21 mouse cellular contexts compared by ENCODE assay signal in genomic region chr7:98172661-98173060, GRCm38 (mm10). TPM values are rescaled to one million over a fixed set of nuclear protein-coding genes. Genes with fewer than 3 reads are reported as not detected.
A peak's percentile ranks its signal among the peaks of the same experiment; 100 is the strongest.
DNase-seq lines count a peak whose midpoint lies in the region; ATAC-seq and TF ChIP-seq lines count a peak whose summit lies in the region.
"Had no signal": no experiment of that assay in that cellular context is flagged by ENCODE, and none has a peak within 500 bp of the region (broad histone marks: within the 10 kb centered on the region; RNA-seq: fewer than 3 reads in every experiment).

No protein-coding gene starts in this region.

- no peaks in the 10 kb centered on the region for H3K9me3 ChIP-seq in heart, embryonic 10.5 days
- H3K9me3 ChIP-seq in heart, embryonic 11.5 days (replicated peaks; ENCODE audit: control insufficient read depth, low read length) = no peaks in the 10 kb centered on the region
- H3K9me3 ChIP-seq in megakaryocyte, embryonic 14.5 days = no peaks in the 10 kb centered on the region
- no peaks in the 10 kb centered on the region for H3K9me3 ChIP-seq in liver, embryonic 13.5 days (replicated peaks)
- H3K9me3 ChIP-seq in stomach, postnatal 0 days (ENCODE audit: control insufficient read depth, low read length) = no peaks in the 10 kb centered on the region
- H3K9me3 ChIP-seq: embryonic facial prominence, embryonic 13.5 days had no signal

- DNase-seq in heart, embryonic 10.5 days (ENCODE audit: low spot score) = no peak
- DNase-seq in liver, embryonic 13.5 days = no peak
- DNase-seq in stomach, postnatal 0 days (ENCODE audit: low spot score) = no peak
- DNase-seq in right cerebral cortex, postnatal 36 days (ENCODE audit: low spot score in 2 of 2) = no peak
- DNase-seq: adrenal gland, postnatal 25 days; B cell, adult 2 months; cerebellum, adult 2 months; heart, postnatal 4 days; kidney, adult 8-10 months; left cerebral cortex, postnatal 4 days; lung, embryonic 14.5 days; right cerebral cortex, adult 18-20 months had no signal

- whole genome bisulfite sequencing in heart, embryonic 10.5 days = 75% methylated on average over 8 of the region's 8 CpGs
- WGBS in heart, embryonic 11.5 days (ENCODE audit: insufficient replicate concordance) = 86% methylated on average over 8 of the region's 8 CpGs
- WGBS in liver, embryonic 13.5 days (ENCODE audit: insufficient replicate concordance) = 79% methylated on average over 8 of the region's 8 CpGs
- 63% methylated on average over 8 of the region's 8 CpGs for WGBS in stomach, postnatal 0 days

- no peak for TF ChIP-seq EP300 in stomach, postnatal 0 days (optimal IDR thresholded peaks at IDR 0.05)

- TF ChIP-seq CTCF in stomach, postnatal 0 days (IDR thresholded peaks at IDR 0.05; ENCODE audit: low read depth) = no peak

- H3K4me1 ChIP-seq in heart, embryonic 10.5 days = peaks cover 62% of the 10 kb centered on the region
- H3K4me1 ChIP-seq in heart, embryonic 11.5 days (ENCODE audit: control insufficient read depth, insufficient read depth, low read length) = peaks cover 23% of the 10 kb centered on the region
- peaks cover 97% of the 10 kb centered on the region for H3K4me1 ChIP-seq in megakaryocyte, embryonic 14.5 days
- H3K4me1 ChIP-seq in liver, embryonic 13.5 days (replicated peaks) = peaks cover 95% of the 10 kb centered on the region
- H3K4me1 ChIP-seq in stomach, postnatal 0 days (replicated peaks; ENCODE audit: control insufficient read depth, insufficient read depth) = peaks cover 6% of the 10 kb centered on the region; the same call in 1 of the 2 replicates

- H3K27ac ChIP-seq in heart, embryonic 10.5 days = peak overlapping the region; percentile 71
- no peak overlapping the region for H3K27ac ChIP-seq in heart, embryonic 11.5 days (ENCODE audit: low read depth, low read length)
- peak overlapping the region; percentile 99 for H3K27ac ChIP-seq in liver, embryonic 13.5 days
- H3K27ac ChIP-seq in stomach, postnatal 0 days (replicated peaks) = peak overlapping the region; percentile 88
- H3K27ac ChIP-seq: embryonic facial prominence, embryonic 13.5 days; layer of hippocampus, adult 2 months had no signal

- peaks cover 7% of the 10 kb centered on the region; the same call in 1 of the 2 replicates for H3K27me3 ChIP-seq in heart, embryonic 10.5 days (ENCODE audit: insufficient read depth, poor library complexity, severe bottlenecking)
- no peaks in the 10 kb centered on the region for H3K27me3 ChIP-seq in heart, embryonic 11.5 days (ENCODE audit: control insufficient read depth, insufficient read depth, low read length)
- H3K27me3 ChIP-seq in megakaryocyte, embryonic 14.5 days (replicated peaks) = no peaks in the 10 kb centered on the region
- H3K27me3 ChIP-seq in liver, embryonic 13.5 days = no peaks in the 10 kb centered on the region
- H3K27me3 ChIP-seq in stomach, postnatal 0 days (ENCODE audit: control insufficient read depth, insufficient read depth, low read length) = no peaks in the 10 kb centered on the region
- H3K27me3 ChIP-seq: Patski had no signal

- no peak overlapping the region for H3K4me2 ChIP-seq in heart, embryonic 11.5 days
- peak overlapping the region; percentile 93 for H3K4me2 ChIP-seq in liver, embryonic 13.5 days
- no peak overlapping the region for H3K4me2 ChIP-seq in stomach, postnatal 0 days (replicated peaks; ENCODE audit: low read depth)
- H3K4me2 ChIP-seq: embryonic facial prominence, embryonic 13.5 days; lung, embryonic 14.5 days had no signal

- H3K4me3 ChIP-seq in heart, embryonic 10.5 days = no peak overlapping the region
- H3K4me3 ChIP-seq in heart, embryonic 11.5 days (ENCODE audit: low read depth, low read length) = no peak overlapping the region
- peak overlapping the region; percentile 69 for H3K4me3 ChIP-seq in megakaryocyte, embryonic 14.5 days (replicated peaks)
- H3K4me3 ChIP-seq in liver, embryonic 13.5 days (replicated peaks) = no peak overlapping the region
- H3K4me3 ChIP-seq in stomach, postnatal 0 days (ENCODE audit: low read depth, low read length) = no peak overlapping the region
- H3K4me3 ChIP-seq: embryonic facial prominence, embryonic 13.5 days; layer of hippocampus, adult 2 months had no signal

- no peak overlapping the region for H3K9ac ChIP-seq in heart, embryonic 11.5 days (ENCODE audit: low read depth, low read length)
- peak overlapping the region; percentile 85 for H3K9ac ChIP-seq in liver, embryonic 13.5 days
- no peak overlapping the region for H3K9ac ChIP-seq in stomach, postnatal 0 days (ENCODE audit: low read length)
- H3K9ac ChIP-seq: embryonic facial prominence, embryonic 13.5 days; lung, embryonic 14.5 days had no signal

- no peaks in the 10 kb centered on the region for H3K36me3 ChIP-seq in heart, embryonic 10.5 days
- H3K36me3 ChIP-seq in heart, embryonic 11.5 days (ENCODE audit: control insufficient read depth, insufficient read depth, low read length) = no peaks in the 10 kb centered on the region
- peaks cover 49% of the 10 kb centered on the region for H3K36me3 ChIP-seq in megakaryocyte, embryonic 14.5 days (replicated peaks; ENCODE audit: low read length)
- peaks cover 17% of the 10 kb centered on the region for H3K36me3 ChIP-seq in liver, embryonic 13.5 days
- H3K36me3 ChIP-seq in stomach, postnatal 0 days (ENCODE audit: control insufficient read depth, insufficient read depth, low read length) = no peaks in the 10 kb centered on the region
- H3K36me3 ChIP-seq: embryonic facial prominence, embryonic 13.5 days had no signal

- no peak for ATAC-seq in heart, embryonic 11.5 days (replicated peaks; ENCODE audit: insufficient number of reproducible peaks, low FRiP score, low TSS enrichment)
- ATAC-seq in megakaryocyte, adult 5-6 weeks (ENCODE audit: poor library complexity, severe bottlenecking) = no peak
- ATAC-seq in liver, embryonic 13.5 days (ENCODE audit: low read depth) = no peak
- ATAC-seq in stomach, postnatal 0 days (ENCODE audit: low FRiP score, low TSS enrichment) = no peak
- ATAC-seq: activated CD4-positive, CD25-positive, alpha-beta regulatory T cell, adult 4 months; Patski had no signal

RNA-seq across cellular contexts. Expression of gene Capn5, which starts 5.4 kb away (rescaled TPM):
- 9.4 and 11.0 TPM in 2 replicates for polyA plus RNA-seq in heart, embryonic 10.5 days (2016; fragmentation: Nextera tagmentation; extraction: Ambion mirVana)
- polyA plus RNA-seq in heart, embryonic 11.5 days (2014; fragmentation: Nextera tagmentation; extraction: Ambion mirVana) = 5.8 and 6.4 TPM in 2 replicates
- polyA plus RNA-seq in megakaryocyte, embryonic 14.5 days (2012; ENCODE audit: insufficient read depth, low replicate concordance) = 38.7 and 73.9 TPM in 2 replicates
- 1.1 TPM in 2 replicates for total RNA-seq in megakaryocyte, adult 5-6 weeks (2015)
- 0.73 and 0.89 TPM in 2 replicates for total RNA-seq in megakaryocyte, adult 5-6 weeks (2017)
- polyA plus RNA-seq in liver, embryonic 13.5 days (2015; fragmentation: Nextera tagmentation; extraction: Ambion mirVana) = 13.2 and 16.8 TPM in 2 replicates
- 13.2 and 16.6 TPM in 2 replicates for polyA plus RNA-seq in stomach, postnatal 0 days (2015; fragmentation: Nextera tagmentation; extraction: Ambion mirVana)

RNA-seq across cellular contexts. Expression of gene B3gnt6, which starts 26.6 kb away (rescaled TPM):
- 0.06 TPM in 1 of 2 replicates, not detected in the other for polyA plus RNA-seq in heart, embryonic 10.5 days (2016; fragmentation: Nextera tagmentation; extraction: Ambion mirVana)
- 0.21 TPM in 1 of 2 replicates, not detected in the other for polyA plus RNA-seq in heart, embryonic 11.5 days (2014; fragmentation: Nextera tagmentation; extraction: Ambion mirVana)
- polyA plus RNA-seq in megakaryocyte, embryonic 14.5 days (2012; ENCODE audit: insufficient read depth, low replicate concordance) = not detected in 2 replicates
- 0.11 and 0.38 TPM in 2 replicates for total RNA-seq in megakaryocyte, adult 5-6 weeks (2015)
- 0.28 and 0.59 TPM in 2 replicates for total RNA-seq in megakaryocyte, adult 5-6 weeks (2017)
- not detected in 2 replicates for polyA plus RNA-seq in liver, embryonic 13.5 days (2015; fragmentation: Nextera tagmentation; extraction: Ambion mirVana)
- 0.23 and 0.25 TPM in 2 replicates for polyA plus RNA-seq in stomach, postnatal 0 days (2015; fragmentation: Nextera tagmentation; extraction: Ambion mirVana)
- total RNA-seq: gastrocnemius, postnatal 4 days; heart, postnatal 4 days had no signal
- polyA plus RNA-seq: activated CD4-positive, CD25-positive, alpha-beta regulatory T cell, adult 4 months; embryonic facial prominence, embryonic 13.5 days; forebrain, embryonic 11.5 days; lung, embryonic 14.5 days had no signal

RNA-seq across cellular contexts. Expression of gene Omp, which starts 27.4 kb away (rescaled TPM):
- 0.33 TPM in 2 replicates for polyA plus RNA-seq in heart, embryonic 10.5 days (2016; fragmentation: Nextera tagmentation; extraction: Ambion mirVana)
- polyA plus RNA-seq in heart, embryonic 11.5 days (2014; fragmentation: Nextera tagmentation; extraction: Ambion mirVana) = 0.37 and 0.47 TPM in 2 replicates
- 0.29 TPM in 1 of 2 replicates, not detected in the other for polyA plus RNA-seq in megakaryocyte, embryonic 14.5 days (2012; ENCODE audit: insufficient read depth, low replicate concordance)
- total RNA-seq in megakaryocyte, adult 5-6 weeks (2015) = not detected in 2 replicates
- not detected in 2 replicates for total RNA-seq in megakaryocyte, adult 5-6 weeks (2017)
- 0.50 and 0.76 TPM in 2 replicates for polyA plus RNA-seq in liver, embryonic 13.5 days (2015; fragmentation: Nextera tagmentation; extraction: Ambion mirVana)
- 0.57 and 0.65 TPM in 2 replicates for polyA plus RNA-seq in stomach, postnatal 0 days (2015; fragmentation: Nextera tagmentation; extraction: Ambion mirVana)
- polyA plus RNA-seq: activated CD4-positive, CD25-positive, alpha-beta regulatory T cell, adult 4 months; forebrain, embryonic 11.5 days had no signal

RNA-seq across cellular contexts. Expression of gene Myo7a, which starts 53.3 kb away (rescaled TPM):
- 16.4 and 17.3 TPM in 2 replicates for polyA plus RNA-seq in heart, embryonic 10.5 days (2016; fragmentation: Nextera tagmentation; extraction: Ambion mirVana)
- 8.4 and 11.9 TPM in 2 replicates for polyA plus RNA-seq in heart, embryonic 11.5 days (2014; fragmentation: Nextera tagmentation; extraction: Ambion mirVana)
- 37.5 and 149 TPM in 2 replicates for polyA plus RNA-seq in megakaryocyte, embryonic 14.5 days (2012; ENCODE audit: insufficient read depth, low replicate concordance)
- total RNA-seq in megakaryocyte, adult 5-6 weeks (2015) = 7.3 and 8.4 TPM in 2 replicates
- total RNA-seq in megakaryocyte, adult 5-6 weeks (2017) = 12.7 and 13.9 TPM in 2 replicates
- polyA plus RNA-seq in liver, embryonic 13.5 days (2015; fragmentation: Nextera tagmentation; extraction: Ambion mirVana) = 8.0 and 8.3 TPM in 2 replicates
- 2.1 and 2.4 TPM in 2 replicates for polyA plus RNA-seq in stomach, postnatal 0 days (2015; fragmentation: Nextera tagmentation; extraction: Ambion mirVana)
